Mouse (Mus musculus) spleen, adult 2 months (tissue): Measurements from ENCODE around the gene Fis1. TPM values are rescaled to one million over a fixed set of nuclear protein-coding genes. Genes with fewer than 3 reads are reported as not detected.

ENCODE experiments used
- DNase-seq, 2 experiments: peaks; one replicate each; pipeline versions ENCODE4 v3.0.0 to v3.0.0-alpha.2; 2012 to 2021; ENCODE audit warnings: low spot score in 2 of 2, low read depth in 1 of 2
- H3K27ac ChIP-seq: fragments of 200-500 bp; 2 replicates; pipeline ENCODE4 v1.5.1; 2012; ENCODE audit warnings: low read length, inconsistent platforms; ENCODE audit not compliant: insufficient read depth
- H3K27me3 ChIP-seq: fragments of 200-500 bp; 2 replicates; pipeline ENCODE4 v1.6.1; 2012; ENCODE audit warnings: mild to moderate bottlenecking, moderate library complexity, low read length, inconsistent platforms; ENCODE audit not compliant: control insufficient read depth, insufficient read depth
- H3K36me3 ChIP-seq: fragments of 200-500 bp; 2 replicates; pipeline ENCODE4 v1.6.1; 2012; ENCODE audit warnings: mild to moderate bottlenecking, low read length, inconsistent platforms; ENCODE audit not compliant: control insufficient read depth, insufficient read depth
- H3K4me1 ChIP-seq: fragments of 200-500 bp; 2 replicates; pipeline ENCODE4 v1.6.1; 2011; ENCODE audit warnings: inconsistent platforms; ENCODE audit not compliant: control insufficient read depth, insufficient read depth, insufficient read length
- H3K4me3 ChIP-seq: fragments of 200-500 bp; 2 replicates; pipeline ENCODE4 v1.5.1; 2011; ENCODE audit warnings: mild to moderate bottlenecking, inconsistent platforms; ENCODE audit not compliant: insufficient read depth, insufficient read length; ENCODE audit errors: extremely low read depth
- CTCF ChIP-seq: fragments of 200-500 bp; IDR thresholded peaks from 2 replicates; pipeline ENCODE4 v1.5.1; 2011; ENCODE audit warnings: mild to moderate bottlenecking, inconsistent platforms; ENCODE audit not compliant: insufficient read depth, insufficient read length, insufficient replicate concordance; ENCODE audit errors: extremely low read depth
- POLR2A ChIP-seq: fragments of 200-500 bp; IDR thresholded peaks from 2 replicates; pipeline ENCODE4 v1.6.1; 2011; ENCODE audit warnings: low read depth, low read length, inconsistent platforms
- WGBS: fragments of 180-500 bp; shearing (Covaris S2); methylation state at CpG from one replicate; pipeline ENCODE4 v1.1.7; 2018; 5-methylcytosine and 5-hydroxymethylcytosine counted together
- polyA plus RNA-seq: library from polyadenylated mRNA; depleted of rRNA; stranded (reverse); fragments of >200 nt; gene quantifications from 2 replicates; pipeline ENCODE4 v1.2.3, GENCODE M21; 2012

Fis1 gene
- polyA plus RNA-seq, 1 experiment: 130 TPM

- peaks cover 2% of the 10 kb centered on the region; the same call in 1 of the 2 replicates for H3K36me3 ChIP-seq
- H3K27ac ChIP-seq: no peak overlapping the region
- TF ChIP-seq CTCF (no peak), POLR2A (no peak)
- H3K27me3 ChIP-seq: no peaks in the 10 kb centered on the region
- H3K4me3 ChIP-seq: no peak overlapping the region
- H3K4me1 ChIP-seq: peaks cover 4% of the 10 kb centered on the region; the same call in 1 of the 2 replicates
- WGBS: 93% methylated on average over 8 of the region's 8 CpGs
- no peak for DNase-seq
Observed at GRCm38 (mm10) chr5:136917613-136918242, 35.3 kb upstream of the Fis1 start.

GRCm38 (mm10) chr5:136918655-136919472 lies 34.2 kb upstream of the Fis1 start:
- Histone ChIP-seq H3K36me3 (no peaks in the 10 kb centered on the region), H3K27ac (no peak overlapping the region), H3K27me3 (no peaks in the 10 kb centered on the region), H3K4me3 (peak overlapping the region; percentile 62), H3K4me1 (peaks cover 4% of the 10 kb centered on the region; the same call in 1 of the 2 replicates)
- TF ChIP-seq POLR2A (no peak), CTCF (no peak)
- 2% methylated on average over 38 of the region's 38 CpGs for WGBS
- DNase-seq: peak; percentile 65 to 75

DNA sequence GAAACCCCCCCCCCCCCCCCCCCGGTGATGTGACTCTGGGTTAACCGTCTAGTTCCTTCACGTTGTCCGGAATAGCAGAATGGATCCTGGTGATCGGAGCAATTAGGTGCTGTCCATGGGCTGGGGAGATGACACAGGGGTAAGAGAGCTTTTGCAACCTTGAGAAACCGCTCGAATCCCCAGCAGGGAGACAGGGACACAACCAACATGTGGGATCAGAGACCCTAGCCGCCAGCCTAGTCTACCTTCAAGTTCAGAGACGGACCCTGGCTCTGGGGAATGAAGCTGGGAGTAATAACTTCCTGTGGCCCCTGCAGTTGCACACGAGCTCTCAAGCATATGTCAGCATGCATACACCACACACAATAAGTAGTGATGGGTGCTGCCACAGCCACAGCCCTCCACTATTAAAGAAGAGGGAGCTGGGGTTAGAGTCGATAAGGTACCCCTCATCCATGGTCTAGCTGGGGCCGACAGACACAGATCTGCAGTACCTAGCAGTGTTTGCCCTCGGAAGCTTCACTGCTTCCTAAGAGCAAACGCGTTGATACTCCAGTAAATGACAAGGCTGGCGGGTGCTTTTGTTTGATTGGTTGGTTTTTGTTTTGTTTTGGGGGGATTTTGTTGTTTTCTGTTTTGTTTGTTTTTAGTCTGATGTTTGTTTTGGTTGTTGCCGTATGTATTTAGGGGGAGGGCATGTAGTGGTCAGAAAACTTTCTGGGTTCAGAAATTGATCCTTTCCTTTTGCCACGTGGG lies 33.4 kb upstream of the Fis1 start:
- no peaks in the 10 kb centered on the region for H3K27me3 ChIP-seq
- H3K4me1 ChIP-seq: peaks cover 4% of the 10 kb centered on the region; the same call in 1 of the 2 replicates
- DNase-seq: peak in 1 of 2 experiments; percentile 7
- H3K4me3 ChIP-seq: no peak overlapping the region; the same call in 1 of the 2 replicates
- 25% methylated on average over 16 of the region's 18 CpGs for WGBS
- no peak for TF ChIP-seq CTCF
- no peak for TF ChIP-seq POLR2A
- no peak overlapping the region for H3K27ac ChIP-seq
- H3K36me3 ChIP-seq: no peaks in the 10 kb centered on the region

DNA sequence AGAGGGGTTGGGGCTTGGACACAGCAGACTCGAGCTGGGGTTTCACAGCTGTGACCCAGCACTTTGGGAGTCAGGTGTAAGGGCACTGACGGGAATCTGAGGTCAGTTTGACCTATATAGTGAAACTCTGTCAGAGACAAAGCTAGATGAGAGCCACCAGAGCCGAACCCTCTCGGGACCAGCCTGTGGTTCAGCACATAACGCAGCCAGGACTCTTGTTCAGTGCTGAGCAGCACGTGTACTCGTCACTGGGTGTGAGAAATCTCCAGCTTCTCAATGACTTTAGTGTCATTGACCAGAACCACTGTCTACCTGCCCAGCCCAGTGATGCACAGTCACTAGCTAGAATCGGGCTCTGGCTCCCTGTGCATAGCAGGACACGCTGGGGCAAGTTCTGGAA lies 30.2 kb upstream of the Fis1 start:
- no peak overlapping the region for H3K4me3 ChIP-seq
- DNase-seq: no peak
- peaks cover 4% of the 10 kb centered on the region; the same call in 1 of the 2 replicates for H3K4me1 ChIP-seq
- H3K27ac ChIP-seq: no peak overlapping the region
- TF ChIP-seq POLR2A (no peak), CTCF (no peak)
- H3K27me3 ChIP-seq: no peaks in the 10 kb centered on the region
- H3K36me3 ChIP-seq: 0 out of 2 replicates have a peak, but pooled peaks cover 1% of the 10 kb centered on the region
- 80% methylated on average over 9 of the region's 9 CpGs for whole genome bisulfite sequencing

DNA sequence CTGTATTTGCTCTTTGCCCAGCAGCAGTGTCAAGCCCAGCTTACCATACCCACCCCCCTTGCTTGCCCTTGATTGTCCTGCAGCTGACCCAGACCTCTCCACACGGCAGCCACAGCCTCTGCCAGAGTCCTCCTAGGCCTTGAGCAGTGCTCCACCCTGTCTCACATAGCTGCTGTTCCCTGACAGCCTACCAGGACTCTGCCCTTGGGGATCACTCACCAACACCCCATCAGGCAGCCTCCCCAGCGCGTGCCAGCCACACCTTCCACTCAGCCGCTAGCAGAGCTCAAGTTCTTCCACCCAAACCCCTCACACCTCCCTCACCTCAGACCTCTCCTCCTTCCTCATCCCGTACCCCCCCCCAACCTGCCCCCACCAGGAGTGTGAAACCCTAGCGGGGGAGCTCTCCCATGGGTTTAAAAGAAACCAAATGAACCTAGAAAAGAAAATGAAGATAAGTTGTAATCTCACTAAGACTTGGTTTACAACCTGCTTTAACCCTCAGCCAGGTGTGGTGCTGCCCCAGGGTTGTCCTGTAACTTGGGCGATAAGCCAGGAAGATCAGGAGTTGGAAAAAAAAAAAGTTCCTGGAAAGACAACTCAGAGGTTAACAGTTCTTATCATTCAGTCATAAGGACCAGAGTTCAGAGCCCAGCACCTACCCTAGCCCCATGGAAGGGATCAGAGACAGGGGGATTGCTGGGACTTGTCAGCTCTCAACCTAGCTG lies 29.2 kb upstream of the Fis1 start:
- DNase-seq: no peak
- Histone ChIP-seq H3K27me3 (no peaks in the 10 kb centered on the region), H3K4me1 (peaks cover 4% of the 10 kb centered on the region; the same call in 1 of the 2 replicates), H3K27ac (no peak overlapping the region), H3K36me3 (0 out of 2 replicates have a peak, but pooled peaks cover 1% of the 10 kb centered on the region), H3K4me3 (no peak overlapping the region)
- no peak for TF ChIP-seq POLR2A
- no peak for TF ChIP-seq CTCF
- WGBS: 88% methylated on average over 7 of the region's 7 CpGs

DNA sequence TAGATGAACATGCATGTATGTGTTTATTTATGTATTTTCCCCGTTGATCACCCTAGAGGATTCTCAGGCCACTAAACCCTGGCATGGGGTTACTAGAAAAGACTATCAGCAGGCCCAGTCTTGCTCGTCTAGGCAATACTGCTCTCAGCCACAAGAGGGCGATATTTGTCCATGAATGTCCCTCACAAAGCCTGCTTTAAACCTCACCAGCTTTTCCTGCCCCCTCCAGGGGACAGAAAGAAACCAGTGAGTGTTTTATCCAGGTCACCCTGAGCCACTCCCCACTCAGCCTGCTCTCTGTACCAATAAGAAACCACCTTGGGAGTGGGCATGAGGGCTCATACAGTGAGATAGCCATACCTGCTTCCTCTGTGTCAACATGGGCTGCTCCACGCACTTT lies 24.0 kb upstream of the Fis1 start:
- H3K4me1 ChIP-seq: no peaks in the 10 kb centered on the region
- DNase-seq: peak; percentile 58 to 68
- 25% methylated on average over 4 of the region's 4 CpGs for WGBS
- H3K27ac ChIP-seq: no peak overlapping the region
- 0 out of 2 replicates have a peak, but pooled peaks cover 1% of the 10 kb centered on the region for H3K36me3 ChIP-seq
- H3K4me3 ChIP-seq: no peak overlapping the region
- TF ChIP-seq CTCF (peak; percentile 77; the same call in 1 of the 2 replicates), POLR2A (no peak)
- H3K27me3 ChIP-seq: no peaks in the 10 kb centered on the region
